Mouse (Mus musculus): ENCODE measurements around the gene Iars2. TPM values are rescaled to one million over a fixed set of nuclear protein-coding genes. Genes with fewer than 3 reads are reported as not detected.

The Iars2 gene
- total and polyA plus RNA-seq, 3 experiments, result 37.2 to 47.2 (median 41.9) TPM

- H3K4me2 ChIP-seq (ENCODE audit: insufficient read depth, low read depth, poor library complexity, severe bottlenecking), result no peak overlapping the region
- dilution Hi-C loops (cut with MboI; ENCODE audit: extremely low pct_ligation_motif_present, extremely low pct_unique_long_range_greater_than_20kb, low sequenced_read_pairs) (no loop called here), in situ Hi-C loops (cut with MboI; ENCODE audit: low pct_ligation_motif_present, low pct_unique_long_range_greater_than_20kb, low sequenced_read_pairs) (no loop called here)
Measured at GRCm38 (mm10) chr1:185356246-185356645, 27.1 kb upstream of the Iars2 start.

GRCm38 (mm10) chr1:185354731-185355130 is 25.5 kb upstream of the Iars2 start:
- no peak overlapping the region for H3K4me3 ChIP-seq (replicated peaks in 1 of 3; ENCODE audit: low read depth in 2 of 3, low read length in 2 of 3, poor library complexity in 1 of 3)
- TF ChIP-seq EP300 (IDR thresholded peaks at IDR 0.05; ENCODE audit: low read length) (no peak), USF2 (conservative IDR thresholded peaks at IDR 0.05; ENCODE audit: low read depth, low read length) (no peak), POLR2AphosphoS2 (IDR thresholded peaks at IDR 0.05; ENCODE audit: low read depth, low read length) (no peak), MEF2A (IDR thresholded peaks at IDR 0.05; ENCODE audit: borderline replicate concordance, low read depth, low read length) (no peak)
- H3K4me2 ChIP-seq (ENCODE audit: insufficient read depth, low read depth, poor library complexity, severe bottlenecking), result no peak overlapping the region
- H3K79me2 ChIP-seq (replicated peaks; ENCODE audit: control insufficient read depth, extremely low read depth, insufficient read depth, poor library complexity, severe bottlenecking), result no peaks in the 10 kb centered on the region
- H3K9ac ChIP-seq (ENCODE audit: insufficient read depth, low read depth), result no peak overlapping the region
- DNase-seq (ENCODE audit: extremely low read depth), result no peak
- H3K27me3 ChIP-seq (replicated peaks), result no peaks in the 10 kb centered on the region
- H3K27ac ChIP-seq (ENCODE audit: insufficient read depth, low read depth), result no peak overlapping the region
- H3K9me3 ChIP-seq (replicated peaks; ENCODE audit: low read length), result no peaks in the 10 kb centered on the region
- H3K4me1 ChIP-seq (ENCODE audit: control insufficient read depth in 1 of 2, insufficient read depth in 2 of 2), result no peaks in the 10 kb centered on the region
- H3K36me3 ChIP-seq (replicated peaks in 1 of 2; ENCODE audit: control insufficient read depth in 1 of 2, insufficient read depth in 1 of 2, low read length in 1 of 2), result peaks cover 41 to 84% of the 10 kb centered on the region in 2 experiments
- dilution Hi-C loops (cut with MboI; ENCODE audit: extremely low pct_ligation_motif_present, extremely low pct_unique_long_range_greater_than_20kb, low sequenced_read_pairs), result no loop called here
- in situ Hi-C loops (cut with MboI; ENCODE audit: low pct_ligation_motif_present, low pct_unique_long_range_greater_than_20kb, low sequenced_read_pairs), result no loop called here

More at GRCm38 (mm10) chr1:185356246-185356645, 27.1 kb upstream of the Iars2 start:
- H3K9ac ChIP-seq (ENCODE audit: insufficient read depth, low read depth), result no peak overlapping the region
- no peaks in the 10 kb centered on the region for H3K4me1 ChIP-seq (ENCODE audit: control insufficient read depth in 1 of 2, insufficient read depth in 2 of 2)
- no peak for TF ChIP-seq KAT2A (IDR thresholded peaks at IDR 0.05; ENCODE audit: insufficient replicate concordance, low read length)
- no peaks in the 10 kb centered on the region for H3K9me3 ChIP-seq (replicated peaks; ENCODE audit: low read length)
- H3K79me2 ChIP-seq (replicated peaks; ENCODE audit: control insufficient read depth, extremely low read depth, insufficient read depth, poor library complexity, severe bottlenecking), result no peaks in the 10 kb centered on the region
- DNase-seq (ENCODE audit: extremely low read depth), result no peak
- H3K27ac ChIP-seq (ENCODE audit: insufficient read depth, low read depth), result no peak overlapping the region
- peaks cover 30 to 72% of the 10 kb centered on the region in 2 experiments for H3K36me3 ChIP-seq (replicated peaks in 1 of 2; ENCODE audit: control insufficient read depth in 1 of 2, insufficient read depth in 1 of 2, low read length in 1 of 2)
- no peaks in the 10 kb centered on the region for H3K27me3 ChIP-seq (replicated peaks)
- H3K4me3 ChIP-seq (replicated peaks in 1 of 3; ENCODE audit: low read depth in 2 of 3, low read length in 2 of 3, poor library complexity in 1 of 3), result no peak overlapping the region

GRCm38 (mm10) chr1:185353351-185353750 is 24.2 kb upstream of the Iars2 start:
- H3K4me2 ChIP-seq (ENCODE audit: insufficient read depth, low read depth, poor library complexity, severe bottlenecking), result no peak overlapping the region
- no peak overlapping the region for H3K27ac ChIP-seq (ENCODE audit: insufficient read depth, low read depth)
- no peaks in the 10 kb centered on the region for H3K27me3 ChIP-seq (replicated peaks)
- dilution Hi-C loops (cut with MboI; ENCODE audit: extremely low pct_ligation_motif_present, extremely low pct_unique_long_range_greater_than_20kb, low sequenced_read_pairs), result no loop called here
- H3K79me2 ChIP-seq (replicated peaks; ENCODE audit: control insufficient read depth, extremely low read depth, insufficient read depth, poor library complexity, severe bottlenecking), result no peaks in the 10 kb centered on the region
- no peak for DNase-seq (ENCODE audit: extremely low read depth)
- peaks cover 51 to 89% of the 10 kb centered on the region in 2 experiments for H3K36me3 ChIP-seq (replicated peaks in 1 of 2; ENCODE audit: control insufficient read depth in 1 of 2, insufficient read depth in 1 of 2, low read length in 1 of 2)
- no peaks in the 10 kb centered on the region for H3K9me3 ChIP-seq (replicated peaks; ENCODE audit: low read length)
- TF ChIP-seq POLR2A (IDR thresholded peaks at IDR 0.05; ENCODE audit: low read depth, low read length) (no peak), ZC3H11A (IDR thresholded peaks at IDR 0.05; ENCODE audit: low read depth, low read length) (no peak), MEF2A (IDR thresholded peaks at IDR 0.05; ENCODE audit: borderline replicate concordance, low read depth, low read length) (no peak), ELF1 (IDR thresholded peaks at IDR 0.05; ENCODE audit: low read depth, low read length) (no peak)
- H3K4me3 ChIP-seq (replicated peaks in 1 of 3; ENCODE audit: low read depth in 2 of 3, low read length in 2 of 3, poor library complexity in 1 of 3), result no peak overlapping the region
- no peak overlapping the region for H3K9ac ChIP-seq (ENCODE audit: insufficient read depth, low read depth)
- in situ Hi-C loops (cut with MboI; ENCODE audit: low pct_ligation_motif_present, low pct_unique_long_range_greater_than_20kb, low sequenced_read_pairs), result no loop called here
- H3K4me1 ChIP-seq (ENCODE audit: control insufficient read depth in 1 of 2, insufficient read depth in 2 of 2), result no peaks in the 10 kb centered on the region

All from CH12.LX (cell line).